Mouse (Mus musculus) erythroblast, embryonic 14.5 days (primary cell): Measurements from ENCODE around the gene Ptprj.

Source experiments
- GATA1 ChIP-seq: IDR thresholded peaks from 2 replicates; pipeline ENCODE4 v1.6.1; 2012; ENCODE audit warnings: low read length, inconsistent platforms, mixed read lengths
- TAL1 ChIP-seq: IDR thresholded peaks from 3 replicates; pipeline ENCODE4 v1.6.1; 2012; ENCODE audit warnings: low read length, inconsistent platforms, mixed read lengths

DNA sequence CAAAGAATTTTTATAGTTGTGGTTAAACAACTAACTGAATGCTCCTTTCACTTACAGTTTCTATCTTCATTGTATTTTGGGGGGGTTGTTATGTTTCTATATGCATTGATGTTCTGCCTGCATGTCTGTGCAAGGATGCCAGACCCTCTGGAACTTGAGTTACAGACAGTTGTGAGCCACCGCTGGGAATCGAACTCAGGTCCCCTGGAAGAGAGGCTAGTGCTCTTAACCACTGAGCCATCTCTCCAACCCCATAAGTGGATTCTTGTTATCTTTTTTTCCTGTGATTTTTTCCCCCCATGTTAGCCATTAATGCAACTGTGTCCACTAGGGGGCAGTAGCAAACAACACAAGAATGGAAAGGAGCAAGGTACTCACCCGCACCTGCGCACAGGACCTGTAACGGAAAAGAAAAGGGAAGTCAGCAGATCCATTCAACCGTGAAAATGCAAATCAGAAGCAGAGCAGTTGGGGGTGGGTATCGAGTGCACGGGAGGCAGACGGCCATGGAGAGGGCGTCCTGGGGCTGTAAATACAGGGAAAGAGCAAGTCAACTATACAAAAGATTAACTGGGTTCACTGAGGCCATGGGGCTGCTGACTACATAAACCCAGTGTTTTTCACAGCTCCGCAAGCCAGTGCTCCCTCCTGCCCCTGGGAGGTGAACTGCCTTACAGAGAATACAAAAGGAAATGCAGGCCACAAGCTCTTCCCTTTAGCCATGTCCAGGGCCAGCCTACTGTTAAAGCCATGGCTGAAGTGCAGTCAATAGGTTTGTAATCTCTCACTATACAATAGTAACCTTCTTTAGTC lies 105.6 kb downstream of the Ptprj start:
- TF ChIP-seq GATA1 = no peak
- TF ChIP-seq TAL1 = no peak
